Mouse (Mus musculus): ENCODE results near the gene Tsen2. TPM values are rescaled to one million over a fixed set of nuclear protein-coding genes. Genes with fewer than 3 reads are reported as not detected.

The Tsen2 gene
- total and polyA plus RNA-seq, 3 experiments, result 8.9 to 14.6 (median 11.5) TPM

- TF ChIP-seq GATA2 (IDR thresholded peaks at IDR 0.05; ENCODE audit: borderline replicate concordance, low read depth, low read length) (no peak), POLR2AphosphoS5 (IDR thresholded peaks at IDR 0.05; ENCODE audit: insufficient replicate concordance, low read depth, low read length) (no peak), GATA1 (IDR thresholded peaks at IDR 0.05; ENCODE audit: borderline replicate concordance, low read length) (no peak), CTCF (IDR thresholded peaks at IDR 0.05; ENCODE audit: low read depth, low read length) (no peak), TAL1 (conservative IDR thresholded peaks at IDR 0.05; ENCODE audit: low read depth, low read length) (no peak)
- Histone ChIP-seq H3K9me3 (replicated peaks) (no peaks in the 10 kb centered on the region), H3K4me3 (ENCODE audit: low read depth, low read length) (no peak overlapping the region), H3K4me1 (ENCODE audit: insufficient read depth, low read depth, low read length) (no peaks in the 10 kb centered on the region), H3K36me3 (replicated peaks) (no peaks in the 10 kb centered on the region), H3K27me3 (ENCODE audit: insufficient read depth, low read length) (peaks cover 31% of the 10 kb centered on the region)
- no peak for ATAC-seq (ENCODE audit: extremely low read depth, insufficient number of reproducible peaks, low FRiP score, poor library complexity, severe bottlenecking)
- no peak for DNase-seq (ENCODE audit: low spot score)
These were observed 17.0 kb upstream of the Tsen2 start for GRCm38 (mm10) chr6:115527418-115527817.

GRCm38 (mm10) chr6:115528372-115528771 is 16.1 kb upstream of the Tsen2 start:
- no peak for ATAC-seq (ENCODE audit: extremely low read depth, insufficient number of reproducible peaks, low FRiP score, poor library complexity, severe bottlenecking)
- Histone ChIP-seq H3K4me1 (ENCODE audit: insufficient read depth, low read depth, low read length) (no peaks in the 10 kb centered on the region), H3K9me3 (replicated peaks) (no peaks in the 10 kb centered on the region), H3K4me3 (ENCODE audit: low read depth, low read length) (no peak overlapping the region), H3K36me3 (replicated peaks) (no peaks in the 10 kb centered on the region), H3K27me3 (ENCODE audit: insufficient read depth, low read length) (peaks cover 29% of the 10 kb centered on the region)
- no peak for DNase-seq (ENCODE audit: low spot score)
- TF ChIP-seq CTCF (IDR thresholded peaks at IDR 0.05; ENCODE audit: low read depth, low read length) (no peak), GATA1 (IDR thresholded peaks at IDR 0.05; ENCODE audit: borderline replicate concordance, low read length) (no peak), GATA2 (IDR thresholded peaks at IDR 0.05; ENCODE audit: borderline replicate concordance, low read depth, low read length) (no peak), POLR2AphosphoS5 (IDR thresholded peaks at IDR 0.05; ENCODE audit: insufficient replicate concordance, low read depth, low read length) (no peak), TAL1 (conservative IDR thresholded peaks at IDR 0.05; ENCODE audit: low read depth, low read length) (no peak)

GRCm38 (mm10) chr6:115534617-115535016 is 9.8 kb upstream of the Tsen2 start:
- TF ChIP-seq GATA2 (IDR thresholded peaks at IDR 0.05; ENCODE audit: borderline replicate concordance, low read depth, low read length) (no peak), POLR2AphosphoS5 (IDR thresholded peaks at IDR 0.05; ENCODE audit: insufficient replicate concordance, low read depth, low read length) (no peak), TAL1 (conservative IDR thresholded peaks at IDR 0.05; ENCODE audit: low read depth, low read length) (no peak), CTCF (IDR thresholded peaks at IDR 0.05; ENCODE audit: low read depth, low read length) (no peak), GATA1 (IDR thresholded peaks at IDR 0.05; ENCODE audit: borderline replicate concordance, low read length) (no peak)
- H3K27me3 ChIP-seq (ENCODE audit: insufficient read depth, low read length), result peaks cover 17% of the 10 kb centered on the region
- H3K4me3 ChIP-seq (ENCODE audit: low read depth, low read length), result no peak overlapping the region
- ATAC-seq (ENCODE audit: extremely low read depth, insufficient number of reproducible peaks, low FRiP score, poor library complexity, severe bottlenecking), result no peak
- H3K36me3 ChIP-seq (replicated peaks), result no peaks in the 10 kb centered on the region
- H3K4me1 ChIP-seq (ENCODE audit: insufficient read depth, low read depth, low read length), result peaks cover 6% of the 10 kb centered on the region
- H3K9me3 ChIP-seq (replicated peaks), result no peaks in the 10 kb centered on the region
- no peak for DNase-seq (ENCODE audit: low spot score)

GRCm38 (mm10) chr6:115536169-115536568 is 8.3 kb upstream of the Tsen2 start:
- ATAC-seq (ENCODE audit: extremely low read depth, insufficient number of reproducible peaks, low FRiP score, poor library complexity, severe bottlenecking) (no peak), DNase-seq (ENCODE audit: low spot score) (no peak)
- Histone ChIP-seq H3K36me3 (replicated peaks) (no peaks in the 10 kb centered on the region), H3K4me3 (ENCODE audit: low read depth, low read length) (no peak overlapping the region), H3K9me3 (replicated peaks) (no peaks in the 10 kb centered on the region), H3K27me3 (ENCODE audit: insufficient read depth, low read length) (peaks cover 18% of the 10 kb centered on the region), H3K4me1 (ENCODE audit: insufficient read depth, low read depth, low read length) (peaks cover 6% of the 10 kb centered on the region)
- TF ChIP-seq GATA2 (IDR thresholded peaks at IDR 0.05; ENCODE audit: borderline replicate concordance, low read depth, low read length), result no peak
- TF ChIP-seq CTCF (IDR thresholded peaks at IDR 0.05; ENCODE audit: low read depth, low read length), result no peak
- no peak for TF ChIP-seq POLR2AphosphoS5 (IDR thresholded peaks at IDR 0.05; ENCODE audit: insufficient replicate concordance, low read depth, low read length)
- TF ChIP-seq TAL1 (conservative IDR thresholded peaks at IDR 0.05; ENCODE audit: low read depth, low read length), result no peak
- no peak for TF ChIP-seq GATA1 (IDR thresholded peaks at IDR 0.05; ENCODE audit: borderline replicate concordance, low read length)

- peaks cover 13% of the 10 kb centered on the region for H3K4me1 ChIP-seq (ENCODE audit: insufficient read depth, low read depth, low read length)
- no peak overlapping the region for H3K4me3 ChIP-seq (ENCODE audit: low read depth, low read length)
- TF ChIP-seq CTCF (IDR thresholded peaks at IDR 0.05; ENCODE audit: low read depth, low read length) (peak; percentile 81), GATA1 (IDR thresholded peaks at IDR 0.05; ENCODE audit: borderline replicate concordance, low read length) (no peak), TAL1 (conservative IDR thresholded peaks at IDR 0.05; ENCODE audit: low read depth, low read length) (no peak)
- DNase-seq (ENCODE audit: low spot score) (peak; percentile 60), ATAC-seq (ENCODE audit: extremely low read depth, insufficient number of reproducible peaks, low FRiP score, poor library complexity, severe bottlenecking) (peak; percentile 61; the same call in 1 of the 2 replicates)
- H3K36me3 ChIP-seq (replicated peaks), result no peaks in the 10 kb centered on the region
- H3K27me3 ChIP-seq (ENCODE audit: insufficient read depth, low read length), result peaks cover 16% of the 10 kb centered on the region
- H3K9me3 ChIP-seq (replicated peaks), result no peaks in the 10 kb centered on the region
These were observed 5.6 kb upstream of the Tsen2 start for GRCm38 (mm10) chr6:115538645-115539429.

- no peak for ATAC-seq (ENCODE audit: extremely low read depth, insufficient number of reproducible peaks, low FRiP score, poor library complexity, severe bottlenecking)
- TF ChIP-seq GATA1 (IDR thresholded peaks at IDR 0.05; ENCODE audit: borderline replicate concordance, low read length) (no peak), GATA2 (IDR thresholded peaks at IDR 0.05; ENCODE audit: borderline replicate concordance, low read depth, low read length) (no peak), POLR2AphosphoS5 (IDR thresholded peaks at IDR 0.05; ENCODE audit: insufficient replicate concordance, low read depth, low read length) (no peak), CTCF (IDR thresholded peaks at IDR 0.05; ENCODE audit: low read depth, low read length) (no peak), TAL1 (conservative IDR thresholded peaks at IDR 0.05; ENCODE audit: low read depth, low read length) (no peak)
- no peak for DNase-seq (ENCODE audit: low spot score)
These were observed 2.7 kb upstream of the Tsen2 start for GRCm38 (mm10) chr6:115541676-115542275.

More at GRCm38 (mm10) chr6:115541676-115542275, 2.7 kb upstream of the Tsen2 start:
- Histone ChIP-seq H3K36me3 (replicated peaks) (peaks cover 9% of the 10 kb centered on the region), H3K4me3 (ENCODE audit: low read depth, low read length) (no peak overlapping the region), H3K4me1 (ENCODE audit: insufficient read depth, low read depth, low read length) (peaks cover 38% of the 10 kb centered on the region), H3K9me3 (replicated peaks) (no peaks in the 10 kb centered on the region), H3K27me3 (ENCODE audit: insufficient read depth, low read length) (peaks cover 9% of the 10 kb centered on the region; the same call in 1 of the 2 replicates)

Measured in G1E (cell line).